Mouse (Mus musculus) ES-Bruce4 (cell line): ENCODE measurements around the gene Fam170b.

Experiments used
- CTCF ChIP-seq: IDR thresholded peaks from one replicate; pipeline ENCODE4 v1.8.1; 2011; ENCODE audit warnings: low read depth, low read length
- EP300 ChIP-seq: IDR thresholded peaks from 2 replicates; pipeline ENCODE4 v1.6.1; 2011; ENCODE audit warnings: low read depth, low read length; ENCODE audit not compliant: insufficient read depth

DNA sequence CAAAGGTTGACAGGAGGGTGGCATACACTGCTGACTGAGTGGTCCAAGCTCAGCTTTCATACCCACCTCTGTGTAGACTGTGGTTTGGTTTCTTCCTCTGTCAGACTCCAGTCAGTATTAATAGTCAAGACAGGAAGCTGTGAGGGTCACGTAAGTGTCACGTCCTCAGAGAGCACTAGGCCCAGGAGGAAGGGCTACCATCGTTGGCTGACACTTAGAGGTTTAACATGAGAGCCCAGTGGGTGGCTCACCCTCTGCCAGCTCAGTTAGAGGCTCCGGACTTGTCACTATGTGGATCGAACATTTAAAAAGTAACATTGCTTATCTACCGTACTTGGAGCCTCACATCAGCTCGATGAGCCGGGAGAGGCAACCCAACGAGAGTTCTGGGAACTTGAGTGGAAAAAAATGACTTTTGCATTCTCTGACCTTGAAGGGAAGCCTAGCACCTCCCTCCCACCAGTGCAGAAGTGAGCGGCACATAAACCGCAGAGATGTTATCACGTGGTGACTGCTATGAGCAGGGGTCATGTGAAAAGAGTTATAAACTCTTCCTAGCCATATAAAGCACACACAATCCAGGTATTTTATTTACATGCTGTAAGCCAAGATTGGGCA, 49.5 kb upstream of the Fam170b start:
- TF ChIP-seq CTCF (no peak), EP300 (no peak)
